Mouse (Mus musculus) limb, embryonic 11.5 days (tissue): ENCODE results near the gene C3. TPM values are rescaled to one million over a fixed set of nuclear protein-coding genes. Genes with fewer than 3 reads are reported as not detected.

Experiments
- ATAC-seq: fragments of 200-750 bp; cut with Nextera tagmentation; 2 replicates; pipeline ENCODE4 v1.8.0; 2017; ENCODE audit warnings: low read depth; ENCODE audit not compliant: insufficient number of reproducible peaks, low FRiP score, low TSS enrichment
- DNase-seq: peaks from one replicate; pipeline ENCODE4 v3.0.0-alpha.2; 2015; ENCODE audit warnings: low spot score
- H3K27ac ChIP-seq: fragments of 300-500 bp; sonication (generic); replicated peaks from 2 replicates; pipeline ENCODE4 v1.5.1; 2014; ENCODE audit warnings: low read depth, mild to moderate bottlenecking, low read length
- H3K27me3 ChIP-seq: fragments of 300-500 bp; sonication (generic); 2 replicates; pipeline ENCODE4 v1.6.1; 2014; ENCODE audit warnings: mild to moderate bottlenecking, low read length, mixed read lengths; ENCODE audit not compliant: control insufficient read depth, insufficient read depth
- H3K36me3 ChIP-seq: fragments of 300-500 bp; sonication (generic); 2 replicates; pipeline ENCODE4 v1.6.1; 2014; ENCODE audit warnings: mild to moderate bottlenecking, low read length, moderate library complexity, mixed read lengths; ENCODE audit not compliant: control insufficient read depth, insufficient read depth
- H3K4me1 ChIP-seq: fragments of 300-500 bp; sonication (generic); 2 replicates; pipeline ENCODE4 v1.6.1; 2014; ENCODE audit warnings: low read length, mixed read lengths; ENCODE audit not compliant: control insufficient read depth, insufficient read depth
- H3K4me2 ChIP-seq: fragments of 300-500 bp; sonication (generic); 2 replicates; pipeline ENCODE4 v1.6.1; 2014; ENCODE audit warnings: low read depth, mild to moderate bottlenecking, moderate library complexity; ENCODE audit not compliant: severe bottlenecking
- H3K4me3 ChIP-seq: fragments of 300-500 bp; sonication (generic); 2 replicates; pipeline ENCODE4 v1.5.1; 2014; ENCODE audit warnings: low read depth, low read length
- H3K9ac ChIP-seq: fragments of 300-500 bp; sonication (generic); 2 replicates; pipeline ENCODE4 v1.6.1; 2014; ENCODE audit warnings: mild to moderate bottlenecking, low read length
- H3K9me3 ChIP-seq: fragments of 300-500 bp; sonication (generic); 2 replicates; pipeline ENCODE4 v1.6.1; 2016; ENCODE audit warnings: low read length; ENCODE audit not compliant: control insufficient read depth
- WGBS: fragments of 180-500 bp; shearing (Covaris S2); extraction: QIAGEN DNeasy Blood & Tissue Kit; methylation state at CpG from one replicate; pipeline ENCODE4 v1.1.7; 2014; 5-methylcytosine and 5-hydroxymethylcytosine counted together
- polyA plus RNA-seq: library from polyadenylated mRNA; unstranded; fragments of >200 nt; fragmentation: Nextera tagmentation; extraction: Ambion mirVana; gene quantifications from 2 replicates; pipeline ENCODE4 v1.2.1, GENCODE M21; 2014

C3 gene
- polyA plus RNA-seq, 1 experiment from 2014 or later: 0.21 TPM

DNA sequence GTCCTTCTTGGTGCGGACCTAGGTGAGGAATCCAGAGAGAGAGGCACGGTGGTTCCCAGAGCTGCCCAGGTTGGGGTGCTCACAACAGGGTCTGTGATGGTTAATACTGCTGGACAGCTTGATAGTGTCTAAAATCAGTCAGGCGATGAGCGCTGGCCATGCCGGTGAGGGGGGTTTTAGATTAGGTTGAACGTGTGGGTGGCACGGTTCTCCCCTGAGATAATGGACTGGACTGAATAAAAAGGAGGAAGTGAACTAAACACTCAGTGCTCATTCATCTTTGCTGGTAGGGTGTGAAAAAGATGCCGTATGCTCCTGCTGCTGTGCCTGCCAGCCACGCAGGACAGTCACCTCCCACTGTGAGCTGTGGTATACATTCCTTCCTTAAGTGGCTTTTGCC lies 4.6 kb downstream of the C3 start:
- no peaks in the 10 kb centered on the region for H3K27me3 ChIP-seq
- ATAC-seq: no peak
- H3K4me3 ChIP-seq: no peak overlapping the region
- no peaks in the 10 kb centered on the region for H3K9me3 ChIP-seq
- H3K9ac ChIP-seq: no peak overlapping the region
- 73% methylated on average over 9 of the region's 9 CpGs for WGBS
- H3K36me3 ChIP-seq: no peaks in the 10 kb centered on the region
- H3K27ac ChIP-seq: no peak overlapping the region
- no peak overlapping the region for H3K4me2 ChIP-seq
- no peaks in the 10 kb centered on the region for H3K4me1 ChIP-seq
- no peak for DNase-seq

DNA sequence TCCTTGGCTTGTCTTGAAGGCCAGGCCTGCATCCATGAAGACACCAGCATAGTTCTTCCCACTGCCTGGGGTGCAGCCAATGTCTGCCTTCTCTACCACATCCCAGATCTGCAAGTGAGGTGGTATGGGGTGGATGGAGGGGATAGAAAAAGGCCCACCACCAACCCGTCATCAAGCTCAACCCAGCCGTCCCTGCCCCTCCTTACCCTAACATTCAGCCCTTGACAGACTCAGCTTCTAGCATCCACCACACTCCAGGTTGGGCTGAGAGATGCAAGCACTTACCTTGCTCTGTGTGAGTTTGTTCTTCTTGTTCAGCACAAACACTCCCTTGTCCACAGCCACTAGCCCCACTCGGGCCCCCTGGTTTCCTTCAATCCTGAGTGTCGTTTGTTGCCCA lies 6.0 kb downstream of the C3 start:
- WGBS: 73% methylated on average over 4 of the region's 4 CpGs
- Histone ChIP-seq H3K9me3 (no peaks in the 10 kb centered on the region), H3K36me3 (no peaks in the 10 kb centered on the region), H3K27me3 (no peaks in the 10 kb centered on the region), H3K9ac (no peak overlapping the region; the same call in 1 of the 2 replicates), H3K27ac (no peak overlapping the region), H3K4me2 (no peak overlapping the region), H3K4me1 (no peaks in the 10 kb centered on the region), H3K4me3 (no peak overlapping the region)
- DNase-seq: no peak
- no peak for ATAC-seq

DNA sequence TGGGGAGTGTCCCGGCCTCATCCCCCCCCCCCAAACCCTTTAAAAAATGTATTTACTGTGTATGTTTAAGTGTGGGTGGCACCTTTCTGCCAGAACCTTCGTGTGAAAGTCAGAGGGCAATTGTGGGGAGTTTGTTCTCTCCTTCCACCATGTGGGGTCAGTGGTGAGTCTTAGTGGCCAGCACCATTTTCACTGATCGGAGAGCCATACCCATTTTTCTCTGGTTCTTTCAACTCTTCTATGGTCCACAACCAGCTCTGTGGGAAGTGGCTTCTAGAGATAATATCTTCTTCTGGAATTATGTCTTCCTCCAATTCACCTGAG lies 8.1 kb downstream of the C3 start:
- DNase-seq: no peak

DNA sequence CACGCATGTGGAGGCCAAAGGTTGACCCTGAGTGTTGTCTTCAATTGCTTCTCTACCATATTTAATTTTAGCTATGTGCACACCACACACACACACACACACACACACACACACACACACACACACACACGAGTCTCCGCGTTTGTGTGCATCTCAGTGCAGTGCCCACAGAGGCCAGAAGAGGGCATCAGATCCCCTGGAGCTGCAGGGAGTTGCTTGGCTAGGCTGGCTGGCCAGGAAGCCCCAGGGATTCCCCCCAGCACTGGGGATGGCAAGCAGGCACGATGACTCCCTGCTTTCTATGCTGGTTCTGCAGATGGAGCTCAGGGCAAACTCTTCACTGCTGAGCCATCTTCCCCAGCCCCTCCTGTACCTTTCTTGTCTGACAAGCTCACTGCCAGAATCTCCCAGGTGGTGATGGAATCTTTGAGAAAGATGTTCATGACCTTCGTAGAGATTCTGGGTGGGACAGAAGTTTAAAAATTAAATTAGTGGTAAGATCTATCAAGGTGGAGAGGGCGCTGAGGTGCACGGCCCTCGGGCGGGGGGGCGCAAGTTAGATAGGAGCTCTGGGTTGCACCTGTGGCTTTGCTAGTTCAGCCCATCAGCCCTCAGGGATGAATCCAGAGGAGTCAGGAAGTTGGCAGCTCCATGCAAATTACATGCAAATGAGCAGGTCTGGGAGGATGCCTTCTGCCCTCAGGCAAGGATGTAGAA lies 8.6 kb downstream of the C3 start:
- DNase-seq (peak; percentile 81), ATAC-seq (no peak)
- no peaks in the 10 kb centered on the region for H3K9me3 ChIP-seq
- no peak overlapping the region for H3K27ac ChIP-seq
- no peaks in the 10 kb centered on the region for H3K27me3 ChIP-seq
- H3K36me3 ChIP-seq: no peaks in the 10 kb centered on the region
- H3K9ac ChIP-seq: no peak overlapping the region
- no peaks in the 10 kb centered on the region for H3K4me1 ChIP-seq
- H3K4me2 ChIP-seq: no peak overlapping the region
- 26% methylated on average over 11 of the region's 11 CpGs for WGBS
- no peak overlapping the region for H3K4me3 ChIP-seq

More for the DNA sequence above, 8.1 kb downstream of the C3 start:
- ATAC-seq: no peak
- Histone ChIP-seq H3K9ac (no peak overlapping the region), H3K36me3 (no peaks in the 10 kb centered on the region), H3K9me3 (no peaks in the 10 kb centered on the region), H3K4me3 (no peak overlapping the region), H3K4me2 (no peak overlapping the region), H3K27me3 (no peaks in the 10 kb centered on the region), H3K4me1 (no peaks in the 10 kb centered on the region), H3K27ac (no peak overlapping the region)
- WGBS: 19% methylated on average over 3 of the region's 3 CpGs

DNA sequence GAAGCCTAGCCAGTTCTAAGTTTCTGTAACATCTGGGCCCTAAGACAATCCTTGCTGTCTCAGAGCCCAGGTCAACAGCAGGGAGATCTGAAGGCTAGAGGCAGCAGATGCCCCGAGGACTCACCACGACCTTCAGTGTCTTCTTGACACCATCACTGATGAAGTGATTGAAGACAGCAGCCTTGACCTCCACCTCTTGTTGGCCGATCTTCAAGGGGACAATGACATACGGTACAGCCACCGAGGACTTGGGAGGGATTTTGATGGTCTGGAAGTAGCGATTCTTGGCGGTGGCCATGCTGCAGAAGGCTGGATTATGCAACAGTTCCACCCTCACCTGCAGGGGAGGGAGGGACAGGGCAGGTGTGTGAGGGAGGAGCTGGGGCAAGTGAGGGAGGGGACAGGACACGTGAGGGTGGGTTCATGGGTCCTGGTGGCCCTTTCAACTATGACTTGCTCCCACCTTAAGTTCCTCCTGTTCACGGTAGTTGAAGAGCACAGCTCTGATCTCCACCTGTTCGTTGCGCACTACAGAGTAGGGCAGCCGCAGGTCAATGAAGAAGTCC lies 9.5 kb downstream of the C3 start:
- Histone ChIP-seq H3K9me3 (no peaks in the 10 kb centered on the region), H3K9ac (no peak overlapping the region), H3K4me3 (no peak overlapping the region), H3K27me3 (no peaks in the 10 kb centered on the region), H3K4me2 (no peak overlapping the region), H3K4me1 (no peaks in the 10 kb centered on the region), H3K27ac (no peak overlapping the region), H3K36me3 (no peaks in the 10 kb centered on the region)
- ATAC-seq: no peak
- no peak for DNase-seq
- WGBS: 68% methylated on average over 12 of the region's 12 CpGs

DNA sequence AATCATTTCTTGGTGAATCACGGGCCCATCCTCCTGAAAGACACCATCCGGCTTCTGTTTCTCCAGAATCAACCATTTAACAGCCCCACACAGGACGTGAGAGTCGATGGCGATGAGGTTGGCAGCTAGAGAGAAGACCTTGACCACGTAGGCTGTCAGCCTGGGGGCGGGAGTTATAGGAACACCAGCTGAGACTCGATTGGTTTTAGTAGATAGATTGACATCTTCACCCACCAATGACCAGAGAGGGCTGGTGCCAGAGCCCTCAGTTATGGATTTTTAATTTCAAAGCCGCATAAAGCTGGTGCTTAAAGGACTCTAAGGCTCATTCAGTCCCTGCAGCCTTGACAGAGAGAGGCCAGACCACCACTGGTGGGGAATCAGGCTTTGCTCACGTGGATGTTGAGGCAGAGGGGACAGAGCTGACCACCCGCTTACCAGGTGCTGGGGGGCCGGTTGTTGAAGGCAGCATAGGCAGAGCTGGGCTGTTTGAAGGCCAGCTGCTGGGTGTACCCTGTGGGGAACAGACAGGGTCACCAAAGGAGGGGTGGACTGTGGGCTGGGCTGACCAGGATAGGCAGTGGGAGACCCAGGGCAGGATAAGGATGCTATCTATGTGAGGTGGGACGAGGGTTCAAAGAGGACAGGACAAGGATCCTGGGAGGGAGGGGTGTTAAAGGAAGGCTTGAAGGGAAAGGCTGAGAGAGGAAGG lies 13.1 kb downstream of the C3 start:
- WGBS: 46% methylated on average over 13 of the region's 13 CpGs
- Histone ChIP-seq H3K9ac (no peak overlapping the region), H3K4me3 (no peak overlapping the region), H3K36me3 (no peaks in the 10 kb centered on the region), H3K27me3 (no peaks in the 10 kb centered on the region), H3K4me2 (no peak overlapping the region), H3K27ac (no peak overlapping the region), H3K4me1 (no peaks in the 10 kb centered on the region), H3K9me3 (no peaks in the 10 kb centered on the region)
- DNase-seq (no peak), ATAC-seq (0 out of 2 replicates have a peak, but pooled peaks have one; percentile 20)

DNA sequence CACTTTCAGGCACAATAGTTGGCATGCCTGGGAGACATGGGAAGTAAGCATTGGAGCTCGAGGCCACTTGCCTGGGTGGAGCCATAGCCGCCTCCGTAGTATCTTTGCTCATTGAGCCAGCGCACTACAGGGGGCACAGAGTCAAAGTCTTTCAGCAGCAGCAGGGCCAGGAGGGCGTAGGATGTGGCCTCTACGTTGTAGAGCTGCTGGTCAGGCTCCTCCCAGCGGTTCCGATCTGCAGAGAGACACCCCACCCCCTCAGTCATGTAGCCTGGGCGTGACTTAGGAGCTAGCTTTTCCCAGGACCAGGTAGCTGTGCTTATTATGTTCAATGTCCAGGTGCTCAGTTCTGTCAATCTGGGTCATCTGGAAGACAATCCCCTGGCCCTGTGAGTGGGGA lies 16.4 kb downstream of the C3 start:
- Histone ChIP-seq H3K4me2 (no peak overlapping the region), H3K9me3 (no peaks in the 10 kb centered on the region), H3K4me1 (no peaks in the 10 kb centered on the region), H3K9ac (no peak overlapping the region), H3K4me3 (no peak overlapping the region), H3K27me3 (no peaks in the 10 kb centered on the region), H3K36me3 (no peaks in the 10 kb centered on the region), H3K27ac (no peak overlapping the region)
- ATAC-seq (no peak), DNase-seq (no peak)
- WGBS: 71% methylated on average over 9 of the region's 9 CpGs

DNA sequence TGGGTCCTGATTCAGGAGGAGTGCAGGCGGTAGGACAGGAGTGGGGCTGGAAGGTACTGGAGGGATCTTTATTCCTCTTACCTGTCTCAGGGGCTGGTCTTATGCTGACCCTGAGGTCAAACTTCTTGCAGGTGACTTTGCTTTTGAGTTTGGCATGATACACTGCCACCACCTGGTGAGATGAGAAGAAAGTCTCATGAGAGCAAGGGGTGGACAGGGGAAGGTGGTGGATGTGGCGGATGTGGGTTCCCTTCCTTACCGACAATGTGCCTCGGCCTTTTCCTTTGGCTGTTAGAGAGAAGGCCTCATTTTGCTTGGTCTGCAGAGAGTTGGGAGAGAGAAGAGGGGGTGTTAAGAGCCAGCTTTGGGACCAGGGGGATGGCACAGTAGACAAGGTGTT lies 18.6 kb downstream of the C3 start:
- H3K36me3 ChIP-seq: no peaks in the 10 kb centered on the region
- H3K4me2 ChIP-seq: no peak overlapping the region
- ATAC-seq (no peak), DNase-seq (no peak)
- no peak overlapping the region for H3K4me3 ChIP-seq
- H3K27ac ChIP-seq: no peak overlapping the region
- H3K9me3 ChIP-seq: no peaks in the 10 kb centered on the region
- 75% methylated on average over 4 of the region's 4 CpGs for WGBS
- H3K4me1 ChIP-seq: no peaks in the 10 kb centered on the region
- no peak overlapping the region for H3K9ac ChIP-seq
- H3K27me3 ChIP-seq: no peaks in the 10 kb centered on the region
